Mouse (Mus musculus): ENCODE results near the gene Ypel3. TPM values are rescaled to one million over a fixed set of nuclear protein-coding genes. Genes with fewer than 3 reads are reported as not detected.

Gene Ypel3
- total RNA-seq, 4 experiments from 2014 or later = 256 to 289 (median 278) TPM

- DNase-seq (ENCODE audit: low spot score in 2 of 2) = no peak
Observed at GRCm38 (mm10) chr7:126815726-126816222, 39.0 kb downstream of the Ypel3 start.

DNA sequence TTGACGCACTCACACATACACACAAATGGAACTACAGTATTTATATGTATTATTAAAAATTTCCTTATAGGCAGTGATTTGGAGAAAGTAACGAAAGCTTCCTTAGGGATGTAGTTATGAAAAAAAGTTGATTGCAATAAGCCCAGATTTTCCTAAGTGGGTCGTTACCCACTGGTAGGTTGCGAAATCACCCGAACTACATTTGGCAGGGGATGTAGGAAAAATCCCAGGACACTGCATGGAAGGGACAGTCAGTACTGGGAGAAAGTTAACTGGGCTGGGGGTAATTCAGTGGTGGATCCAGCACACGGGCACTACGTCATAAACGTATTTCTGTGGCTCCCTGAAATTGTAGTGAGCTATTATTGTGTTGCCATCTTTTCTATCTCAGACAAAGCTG, 39.7 kb downstream of the Ypel3 start:
- DNase-seq (ENCODE audit: low spot score in 2 of 2) = no peak

- DNase-seq (ENCODE audit: low spot score in 2 of 2) = no peak
Observed at GRCm38 (mm10) chr7:126817595-126817994, 40.8 kb downstream of the Ypel3 start.

DNA sequence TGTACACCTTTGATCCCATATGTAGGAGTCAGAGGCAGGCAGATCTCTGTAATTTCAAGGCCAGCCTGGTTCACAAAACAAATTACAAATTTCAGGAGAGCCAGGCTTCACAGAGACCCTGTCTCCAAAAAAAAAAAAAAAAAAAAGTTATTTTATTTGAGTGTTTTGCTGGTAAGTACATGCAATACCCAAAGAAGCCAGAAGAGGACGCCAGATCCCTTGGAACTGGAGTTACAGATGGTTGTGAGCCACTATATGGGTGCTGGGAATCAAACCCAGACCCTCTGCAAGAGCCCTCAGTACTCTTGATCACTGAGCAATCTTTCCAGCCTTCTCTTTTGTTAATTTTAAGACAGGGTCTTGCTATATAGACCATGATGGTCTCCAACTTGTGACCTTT, 42.1 kb downstream of the Ypel3 start:
- DNase-seq (ENCODE audit: low spot score in 2 of 2) = no peak

GRCm38 (mm10) chr7:126821835-126822511, 45.2 kb downstream of the Ypel3 start:
- peak in 1 of 2 experiments; percentile 83 for DNase-seq (ENCODE audit: low spot score in 2 of 2)

DNA sequence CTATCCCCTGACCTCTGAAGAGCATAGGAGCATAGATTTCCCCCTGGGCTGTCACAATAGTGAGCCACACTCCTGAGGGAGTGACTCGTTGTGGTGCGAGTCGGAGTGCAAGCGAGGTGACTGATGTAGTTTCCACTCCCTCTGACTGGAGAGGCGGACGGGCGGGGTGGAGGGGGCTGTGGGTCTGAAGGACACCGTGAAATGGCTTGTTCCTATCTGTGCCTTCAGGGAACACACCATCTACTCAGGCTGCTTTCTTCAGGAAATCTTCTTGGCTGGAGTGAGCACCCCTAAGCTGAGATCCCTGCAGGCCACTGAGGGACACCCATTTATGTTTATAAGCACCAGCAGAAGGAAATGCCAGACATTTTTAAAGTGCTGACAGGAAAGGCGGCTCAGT, 46.0 kb downstream of the Ypel3 start:
- no peak for DNase-seq (ENCODE audit: low spot score in 2 of 2)

DNA sequence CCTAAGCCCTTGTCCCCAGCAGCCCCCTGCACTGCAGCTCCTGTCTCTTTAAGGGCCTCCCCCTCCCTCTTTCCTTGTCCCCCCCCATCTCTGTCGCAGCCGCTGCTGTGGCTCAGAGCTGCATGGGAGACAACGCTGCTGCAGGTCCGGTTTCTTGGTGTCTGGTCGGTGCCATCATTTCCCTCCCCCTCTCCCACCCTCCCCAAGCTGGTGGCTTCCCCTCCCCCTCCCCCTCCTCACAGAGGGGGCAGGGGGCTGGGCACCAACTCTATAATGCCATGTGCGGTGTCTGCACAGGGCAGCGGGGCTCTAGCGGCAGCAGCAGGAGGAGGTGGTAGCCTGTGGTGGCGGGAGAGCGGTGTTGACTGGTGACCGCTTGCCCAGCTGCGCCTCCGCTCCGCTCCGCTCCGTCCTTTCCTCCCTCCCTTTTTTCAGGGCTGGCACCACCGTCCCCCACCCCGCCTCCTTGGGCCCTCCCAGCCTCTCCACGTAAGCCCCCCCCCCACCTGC, 46.5 kb downstream of the Ypel3 start:
- no peak for DNase-seq (ENCODE audit: low spot score in 2 of 2)

- no peak for DNase-seq (ENCODE audit: low spot score in 2 of 2)
Observed at GRCm38 (mm10) chr7:126823940-126824339, 47.2 kb downstream of the Ypel3 start.

- DNase-seq (ENCODE audit: low spot score in 2 of 2) = no peak
Observed at GRCm38 (mm10) chr7:126825403-126825802, 48.6 kb downstream of the Ypel3 start.

DNA sequence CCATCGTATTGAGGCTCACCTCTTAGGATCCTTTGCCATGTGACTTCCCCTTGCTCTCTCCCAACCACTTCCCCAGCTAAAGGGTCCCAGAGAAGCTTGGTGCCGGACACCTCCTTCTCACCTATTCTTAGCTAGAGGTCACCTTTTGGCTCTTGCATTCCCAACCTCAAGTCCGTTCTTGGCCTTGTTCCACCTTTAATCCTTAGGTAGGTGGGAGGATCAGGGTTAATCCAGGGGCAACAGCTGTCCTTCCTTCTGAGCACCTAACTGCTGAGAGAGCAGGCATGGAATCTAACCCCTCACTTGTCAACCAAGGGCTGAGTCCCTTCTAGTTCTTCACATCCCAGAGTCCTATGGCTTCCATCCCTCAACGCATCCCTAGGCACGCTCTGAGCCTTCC, 49.2 kb downstream of the Ypel3 start:
- no peak for DNase-seq (ENCODE audit: low spot score in 2 of 2)

Other genes with a start within 250 kb of the Ypel3 start
- gene Eif3c, start 210.5 kb upstream of the Ypel3 start, total RNA-seq (2022) = 100 to 1,000 TPM; 173 to 189 (median 180) TPM
- 1 to 10 TPM in 2 of 4 experiments, under 1 TPM in 2; 0.63 to 1.4 (median 1.0) TPM for gene Apobr, start 192.0 kb upstream of the Ypel3 start, total RNA-seq (2022)
- gene Cln3, start 191.1 kb upstream of the Ypel3 start, total RNA-seq (2022) = 10 to 100 TPM; 28.5 to 49.0 (median 38.7) TPM
- not detected for gene Il27, start 182.0 kb upstream of the Ypel3 start, total RNA-seq (2022)
- 10 to 100 TPM; 15.3 to 22.6 (median 17.7) TPM for gene Nupr1, start 146.1 kb upstream of the Ypel3 start, total RNA-seq (2022)
- 10 to 100 TPM; 28.4 to 39.0 (median 33.6) TPM for gene Sgf29, start 127.6 kb upstream of the Ypel3 start, total RNA-seq (2022)
- gene Sult1a1, start 100.5 kb upstream of the Ypel3 start, total RNA-seq (2022) = 1 to 10 TPM; 6.3 to 9.0 (median 7.9) TPM
- 10 to 100 TPM; 82.1 to 97.0 (median 90.2) TPM for gene Bola2, start 81.6 kb upstream of the Ypel3 start, total RNA-seq (2022)
- gene Slx1b, start 81.2 kb upstream of the Ypel3 start, total RNA-seq (2022) = 10 to 100 TPM; 17.1 to 23.0 (median 19.6) TPM
- gene Coro1a, start 69.2 kb upstream of the Ypel3 start, total RNA-seq (2022) = 100 to 1,000 TPM; 132 to 162 (median 149) TPM
- 100 to 1,000 TPM; 183 to 207 (median 190) TPM for gene Mapk3, start 17.4 kb upstream of the Ypel3 start, total RNA-seq (2022)
- 1 to 10 TPM; 1.4 to 3.3 (median 2.3) TPM for gene Gdpd3, start 10.6 kb upstream of the Ypel3 start, total RNA-seq (2022)
- gene Tbx6, start 4.5 kb downstream of the Ypel3 start, total RNA-seq (2022) = under 1 TPM; 0.63 to 1.00 (median 0.84) TPM
- 10 to 100 TPM; 48.2 to 56.0 (median 51.2) TPM for gene Ppp4c, start 15.5 kb downstream of the Ypel3 start, total RNA-seq (2022)
- gene Fam57b, start 20.7 kb downstream of the Ypel3 start, total RNA-seq (2022) = 10 to 100 TPM; 58.1 to 63.4 (median 59.6) TPM
- 1 to 10 TPM in 1 of 4 experiments, not detected in 3; 2.3 TPM for gene 4930451I11Rik, start 54.7 kb downstream of the Ypel3 start, total RNA-seq (2022)
- gene Doc2a, start 70.5 kb downstream of the Ypel3 start, total RNA-seq (2022) = 10 to 100 TPM; 45.6 to 57.5 (median 53.5) TPM
- gene Hirip3, start 85.0 kb downstream of the Ypel3 start, total RNA-seq (2022) = 10 to 100 TPM; 32.6 to 47.7 (median 40.7) TPM
- 10 to 100 TPM; 48.0 to 61.8 (median 51.8) TPM for gene Ino80e, start 85.4 kb downstream of the Ypel3 start, total RNA-seq (2022)
- 100 to 1,000 TPM; 146 to 153 (median 152) TPM for gene Taok2, start 107.7 kb downstream of the Ypel3 start, total RNA-seq (2022)
- gene Tmem219, start 146.0 kb downstream of the Ypel3 start, total RNA-seq (2022) = 10 to 100 TPM; 20.8 to 25.4 (median 22.8) TPM
- gene Kctd13, start 151.9 kb downstream of the Ypel3 start, total RNA-seq (2022) = 100 to 1,000 TPM; 153 to 158 (median 156) TPM
- gene Asphd1, start 172.6 kb downstream of the Ypel3 start, total RNA-seq (2022) = 10 to 100 TPM; 44.4 to 53.4 (median 50.5) TPM
- 100 to 1,000 TPM; 419 to 434 (median 424) TPM for gene Sez6l2, start 173.6 kb downstream of the Ypel3 start, total RNA-seq (2022)
- gene Cdipt, start 199.0 kb downstream of the Ypel3 start, total RNA-seq (2022) = 100 to 1,000 TPM; 175 to 183 (median 179) TPM
- gene Cdiptos, start 199.1 kb downstream of the Ypel3 start, total RNA-seq (2022) = under 1 TPM in 1 of 4 experiments, not detected in 3; 0.61 TPM
- 10 to 100 TPM; 10.9 to 12.6 (median 12.0) TPM for gene Mvp, start 237.7 kb downstream of the Ypel3 start, total RNA-seq (2022)
- gene Pagr1b, start 239.5 kb downstream of the Ypel3 start, total RNA-seq (2022) = 1 to 10 TPM in 1 of 4 experiments, not detected in 3; 2.5 TPM
- 10 to 100 TPM; 13.2 to 34.8 (median 28.4) TPM for gene Pagr1a, start 240.4 kb downstream of the Ypel3 start, total RNA-seq (2022)
- 10 to 100 TPM; 35.5 to 49.5 (median 45.3) TPM for gene Gm42742, start 244.1 kb downstream of the Ypel3 start, total RNA-seq (2022)
- gene Prrt2, start 244.3 kb downstream of the Ypel3 start, total RNA-seq (2022) = 100 to 1,000 TPM; 191 to 225 (median 213) TPM